Mouse (Mus musculus): ENCODE data around the gene Wdr1. TPM values are rescaled to one million over a fixed set of nuclear protein-coding genes. Genes with fewer than 3 reads are reported as not detected.
A peak's percentile ranks its signal among the peaks of the same experiment; 100 is the strongest.
"Not testable (repeated sequence)": the region's sequence is repeated elsewhere in the genome, so short reads cannot be mapped to it uniquely, and the experiment has no call there.

Gene Wdr1
- 181 and 187 TPM in 2 replicates for polyA plus RNA-seq (2014; fragmentation: Nextera tagmentation; extraction: Ambion mirVana)

- WGBS: 80% methylated on average over 2 of the region's 2 CpGs
- Histone ChIP-seq H3K4me3 (ENCODE audit: low read depth, low read length) (peak within 1 kb of the TSS; percentile 93), H3K36me3 (ENCODE audit: control insufficient read depth, insufficient read depth, low read length) (0 out of 2 replicates have a peak, but pooled peaks cover 3% of the 10 kb centered on the region), H3K9me3 (ENCODE audit: control insufficient read depth, low read length) (no peaks in the 10 kb centered on the region), H3K4me2 (ENCODE audit: low read depth, low read length) (peak within 1 kb of the TSS; percentile 65), H3K4me1 (ENCODE audit: control insufficient read depth, insufficient read depth, low read length) (peaks cover 20% of the 10 kb centered on the region), H3K27me3 (ENCODE audit: control insufficient read depth, insufficient read depth, low read length) (no peaks in the 10 kb centered on the region), H3K27ac (ENCODE audit: low read depth, low read length) (peak within 1 kb of the TSS; percentile 72), H3K9ac (replicated peaks; ENCODE audit: low read depth, low read length) (peak within 1 kb of the TSS; percentile 82)
- no peak for ATAC-seq (ENCODE audit: low read depth)
These were observed at the start of gene Wdr1 for GRCm38 (mm10) chr5:38563121-38563520. TSS of gene Wdr1 (minus strand) at chr5:38563221.

GRCm38 (mm10) chr5:38611118-38611517, 48.1 kb upstream of the Wdr1 start:
- H3K4me3 ChIP-seq (ENCODE audit: low read depth, low read length): no peak overlapping the region
- no peaks in the 10 kb centered on the region for H3K4me1 ChIP-seq (ENCODE audit: control insufficient read depth, insufficient read depth, low read length)
- no peak overlapping the region for H3K9ac ChIP-seq (replicated peaks; ENCODE audit: low read depth, low read length)
- WGBS: 92% methylated on average over 3 of the region's 3 CpGs
- no peaks in the 10 kb centered on the region for H3K27me3 ChIP-seq (ENCODE audit: control insufficient read depth, insufficient read depth, low read length)
- no peak overlapping the region for H3K4me2 ChIP-seq (ENCODE audit: low read depth, low read length)
- no peaks in the 10 kb centered on the region for H3K9me3 ChIP-seq (ENCODE audit: control insufficient read depth, low read length)
- no peak for ATAC-seq (ENCODE audit: low read depth)
- no peak overlapping the region for H3K27ac ChIP-seq (ENCODE audit: low read depth, low read length)
- no peaks in the 10 kb centered on the region for H3K36me3 ChIP-seq (ENCODE audit: control insufficient read depth, insufficient read depth, low read length)

GRCm38 (mm10) chr5:38608219-38608618, 45.2 kb upstream of the Wdr1 start:
- 78% methylated on average over 4 of the region's 4 CpGs for WGBS
- H3K4me3 ChIP-seq (ENCODE audit: low read depth, low read length); H3K36me3 ChIP-seq (ENCODE audit: control insufficient read depth, insufficient read depth, low read length); ATAC-seq (ENCODE audit: low read depth); H3K4me1 ChIP-seq (ENCODE audit: control insufficient read depth, insufficient read depth, low read length); H3K27me3 ChIP-seq (ENCODE audit: control insufficient read depth, insufficient read depth, low read length); H3K4me2 ChIP-seq (ENCODE audit: low read depth, low read length); H3K27ac ChIP-seq (ENCODE audit: low read depth, low read length); H3K9ac ChIP-seq (replicated peaks; ENCODE audit: low read depth, low read length); H3K9me3 ChIP-seq (ENCODE audit: control insufficient read depth, low read length): not testable (repeated sequence)

GRCm38 (mm10) chr5:38598647-38599304, 35.8 kb upstream of the Wdr1 start:
- H3K27me3 ChIP-seq (ENCODE audit: control insufficient read depth, insufficient read depth, low read length): no peaks in the 10 kb centered on the region
- no peak overlapping the region for H3K4me2 ChIP-seq (ENCODE audit: low read depth, low read length)
- H3K4me3 ChIP-seq (ENCODE audit: low read depth, low read length): no peak overlapping the region
- H3K4me1 ChIP-seq (ENCODE audit: control insufficient read depth, insufficient read depth, low read length): no peaks in the 10 kb centered on the region
- WGBS: 49% methylated on average over 11 of the region's 11 CpGs
- H3K9ac ChIP-seq (replicated peaks; ENCODE audit: low read depth, low read length): no peak overlapping the region
- peak; percentile 41; the same call in 1 of the 2 replicates for ATAC-seq (ENCODE audit: low read depth)
- no peak overlapping the region for H3K27ac ChIP-seq (ENCODE audit: low read depth, low read length)
- H3K36me3 ChIP-seq (ENCODE audit: control insufficient read depth, insufficient read depth, low read length): no peaks in the 10 kb centered on the region
- no peaks in the 10 kb centered on the region for H3K9me3 ChIP-seq (ENCODE audit: control insufficient read depth, low read length)

GRCm38 (mm10) chr5:38588924-38589323, 25.9 kb upstream of the Wdr1 start:
- Histone ChIP-seq H3K27me3 (ENCODE audit: control insufficient read depth, insufficient read depth, low read length) (no peaks in the 10 kb centered on the region), H3K4me3 (ENCODE audit: low read depth, low read length) (no peak overlapping the region), H3K4me1 (ENCODE audit: control insufficient read depth, insufficient read depth, low read length) (no peaks in the 10 kb centered on the region), H3K4me2 (ENCODE audit: low read depth, low read length) (no peak overlapping the region), H3K9ac (replicated peaks; ENCODE audit: low read depth, low read length) (no peak overlapping the region), H3K36me3 (ENCODE audit: control insufficient read depth, insufficient read depth, low read length) (no peaks in the 10 kb centered on the region), H3K9me3 (ENCODE audit: control insufficient read depth, low read length) (no peaks in the 10 kb centered on the region), H3K27ac (ENCODE audit: low read depth, low read length) (no peak overlapping the region)
- no peak for ATAC-seq (ENCODE audit: low read depth)
- WGBS: 80% methylated on average over 9 of the region's 9 CpGs

- H3K27me3 ChIP-seq (ENCODE audit: control insufficient read depth, insufficient read depth, low read length): no peaks in the 10 kb centered on the region
- H3K4me2 ChIP-seq (ENCODE audit: low read depth, low read length): no peak overlapping the region
- H3K9ac ChIP-seq (replicated peaks; ENCODE audit: low read depth, low read length): no peak overlapping the region
- no peaks in the 10 kb centered on the region for H3K4me1 ChIP-seq (ENCODE audit: control insufficient read depth, insufficient read depth, low read length)
- no peaks in the 10 kb centered on the region for H3K9me3 ChIP-seq (ENCODE audit: control insufficient read depth, low read length)
- H3K4me3 ChIP-seq (ENCODE audit: low read depth, low read length): no peak overlapping the region
- H3K27ac ChIP-seq (ENCODE audit: low read depth, low read length): no peak overlapping the region
- 90% methylated on average over 2 of the region's 2 CpGs for WGBS
- no peaks in the 10 kb centered on the region for H3K36me3 ChIP-seq (ENCODE audit: control insufficient read depth, insufficient read depth, low read length)
- no peak for ATAC-seq (ENCODE audit: low read depth)
These were observed 22.4 kb upstream of the Wdr1 start for GRCm38 (mm10) chr5:38585450-38585849.

- no peak for ATAC-seq (ENCODE audit: low read depth)
- no peak overlapping the region for H3K4me2 ChIP-seq (ENCODE audit: low read depth, low read length)
- H3K36me3 ChIP-seq (ENCODE audit: control insufficient read depth, insufficient read depth, low read length): no peaks in the 10 kb centered on the region
- 91% methylated on average over 4 of the region's 4 CpGs for WGBS
- no peaks in the 10 kb centered on the region for H3K9me3 ChIP-seq (ENCODE audit: control insufficient read depth, low read length)
- H3K27me3 ChIP-seq (ENCODE audit: control insufficient read depth, insufficient read depth, low read length): no peaks in the 10 kb centered on the region
- H3K4me1 ChIP-seq (ENCODE audit: control insufficient read depth, insufficient read depth, low read length): no peaks in the 10 kb centered on the region
- H3K9ac ChIP-seq (replicated peaks; ENCODE audit: low read depth, low read length): no peak overlapping the region
- no peak overlapping the region for H3K4me3 ChIP-seq (ENCODE audit: low read depth, low read length)
- H3K27ac ChIP-seq (ENCODE audit: low read depth, low read length): no peak overlapping the region
These were observed 20.0 kb upstream of the Wdr1 start for GRCm38 (mm10) chr5:38583026-38583425.

GRCm38 (mm10) chr5:38580703-38581102, 17.7 kb upstream of the Wdr1 start:
- WGBS: 32% methylated on average over 6 of the region's 6 CpGs
- Histone ChIP-seq H3K27me3 (ENCODE audit: control insufficient read depth, insufficient read depth, low read length) (no peaks in the 10 kb centered on the region), H3K4me3 (ENCODE audit: low read depth, low read length) (no peak overlapping the region), H3K9ac (replicated peaks; ENCODE audit: low read depth, low read length) (no peak overlapping the region), H3K27ac (ENCODE audit: low read depth, low read length) (no peak overlapping the region), H3K36me3 (ENCODE audit: control insufficient read depth, insufficient read depth, low read length) (no peaks in the 10 kb centered on the region), H3K4me1 (ENCODE audit: control insufficient read depth, insufficient read depth, low read length) (no peaks in the 10 kb centered on the region), H3K9me3 (ENCODE audit: control insufficient read depth, low read length) (no peaks in the 10 kb centered on the region), H3K4me2 (ENCODE audit: low read depth, low read length) (no peak overlapping the region)
- ATAC-seq (ENCODE audit: low read depth): peak; percentile 54; the same call in 1 of the 2 replicates

- H3K4me1 ChIP-seq (ENCODE audit: control insufficient read depth, insufficient read depth, low read length): no peaks in the 10 kb centered on the region
- H3K27ac ChIP-seq (ENCODE audit: low read depth, low read length): no peak overlapping the region
- H3K36me3 ChIP-seq (ENCODE audit: control insufficient read depth, insufficient read depth, low read length): no peaks in the 10 kb centered on the region
- no peak overlapping the region for H3K4me3 ChIP-seq (ENCODE audit: low read depth, low read length)
- 93% methylated on average over 2 of the region's 2 CpGs for WGBS
- no peak overlapping the region for H3K4me2 ChIP-seq (ENCODE audit: low read depth, low read length)
- H3K27me3 ChIP-seq (ENCODE audit: control insufficient read depth, insufficient read depth, low read length): no peaks in the 10 kb centered on the region
- ATAC-seq (ENCODE audit: low read depth): no peak
- no peak overlapping the region for H3K9ac ChIP-seq (replicated peaks; ENCODE audit: low read depth, low read length)
- H3K9me3 ChIP-seq (ENCODE audit: control insufficient read depth, low read length): no peaks in the 10 kb centered on the region
These were observed 7.9 kb upstream of the Wdr1 start for GRCm38 (mm10) chr5:38570876-38571275.

Measured in neural tube, embryonic 14.5 days (tissue).